Mouse (Mus musculus) embryonic facial prominence, embryonic 10.5 days (tissue): ENCODE measurements around the gene Bicral. TPM values are rescaled to one million over a fixed set of nuclear protein-coding genes. Genes with fewer than 3 reads are reported as not detected.
A peak's percentile ranks its signal among the peaks of the same experiment; 100 is the strongest.
"Not testable (repeated sequence)": the region's sequence is repeated elsewhere in the genome, so short reads cannot be mapped to it uniquely, and the experiment has no call there.

Source experiments
- DNase-seq: peaks from one replicate; pipeline ENCODE4 v3.0.0-alpha.2; 2017; ENCODE audit warnings: low spot score
- H3K27ac ChIP-seq: fragments of 300-500 bp; sonication (generic); replicated peaks from 2 replicates; pipeline ENCODE4 v1.5.1; 2016; ENCODE audit warnings: mild to moderate bottlenecking
- H3K27me3 ChIP-seq: fragments of 300-500 bp; sonication (generic); replicated peaks from 2 replicates; pipeline ENCODE4 v1.6.1; 2016; ENCODE audit warnings: low read depth, mild to moderate bottlenecking; ENCODE audit not compliant: poor library complexity, severe bottlenecking
- H3K36me3 ChIP-seq: fragments of 300-500 bp; sonication (generic); replicated peaks from 2 replicates; pipeline ENCODE4 v1.6.1; 2016; ENCODE audit warnings: mild to moderate bottlenecking, moderate library complexity
- H3K4me1 ChIP-seq: fragments of 300-500 bp; sonication (generic); 2 replicates; pipeline ENCODE4 v1.6.1; 2016
- H3K4me3 ChIP-seq: fragments of 300-500 bp; sonication (generic); 2 replicates; pipeline ENCODE4 v1.5.1; 2016; ENCODE audit warnings: mild to moderate bottlenecking, moderate library complexity
- H3K9me3 ChIP-seq: fragments of 300-500 bp; sonication (generic); 2 replicates; pipeline ENCODE4 v1.6.1; 2016; ENCODE audit warnings: mild to moderate bottlenecking
- WGBS: fragments of 180-500 bp; shearing (Covaris S2); methylation state at CpG from one replicate; pipeline ENCODE4 v1.1.7; 2016; 5-methylcytosine and 5-hydroxymethylcytosine counted together
- polyA plus RNA-seq: library from polyadenylated mRNA; unstranded; fragments of >200 nt; fragmentation: Nextera tagmentation; extraction: Ambion mirVana; gene quantifications from 2 replicates; pipeline ENCODE4 v1.2.1, GENCODE M21; 2016

The Bicral gene
- polyA plus RNA-seq, 1 experiment from 2014 or later = 3.0 TPM

GRCm38 (mm10) chr17:46852725-46853124 lies 5.6 kb downstream of the Bicral start:
- no peaks in the 10 kb centered on the region for H3K9me3 ChIP-seq
- WGBS = 46% methylated on average over 6 of the region's 6 CpGs
- peak overlapping the region; percentile 25; the same call in 1 of the 2 replicates for H3K4me3 ChIP-seq
- peak; percentile 58 for DNase-seq
- peaks cover 34% of the 10 kb centered on the region for H3K4me1 ChIP-seq
- no peaks in the 10 kb centered on the region for H3K27me3 ChIP-seq
- peak overlapping the region; percentile 59 for H3K27ac ChIP-seq
- peaks cover 5% of the 10 kb centered on the region; the same call in 1 of the 2 replicates for H3K36me3 ChIP-seq

GRCm38 (mm10) chr17:46847206-46847605 lies 11.1 kb downstream of the Bicral start:
- no peaks in the 10 kb centered on the region for H3K27me3 ChIP-seq
- 0 out of 2 replicates have a peak, but pooled peaks cover 7% of the 10 kb centered on the region for H3K4me1 ChIP-seq
- H3K27ac ChIP-seq = no peak overlapping the region
- no peak for DNase-seq
- 91% methylated on average over 7 of the region's 7 CpGs for WGBS
- H3K4me3 ChIP-seq = no peak overlapping the region
- H3K9me3 ChIP-seq = no peaks in the 10 kb centered on the region
- no peaks in the 10 kb centered on the region for H3K36me3 ChIP-seq

GRCm38 (mm10) chr17:46846573-46846972 lies 11.7 kb downstream of the Bicral start:
- not testable (repeated sequence) for H3K27ac ChIP-seq, H3K36me3 ChIP-seq, DNase-seq, H3K4me3 ChIP-seq, H3K4me1 ChIP-seq, H3K27me3 ChIP-seq, H3K9me3 ChIP-seq
- 95% methylated on average over 18 of the region's 18 CpGs for WGBS

GRCm38 (mm10) chr17:46845262-46845661 lies 13.0 kb downstream of the Bicral start:
- H3K4me3 ChIP-seq = no peak overlapping the region
- H3K27ac ChIP-seq = no peak overlapping the region
- 0 out of 2 replicates have a peak, but pooled peaks cover 7% of the 10 kb centered on the region for H3K4me1 ChIP-seq
- DNase-seq = no peak
- no peaks in the 10 kb centered on the region for H3K9me3 ChIP-seq
- no peaks in the 10 kb centered on the region for H3K27me3 ChIP-seq
- 85% methylated on average over 12 of the region's 12 CpGs for WGBS
- no peaks in the 10 kb centered on the region for H3K36me3 ChIP-seq

GRCm38 (mm10) chr17:46844811-46845210 lies 13.5 kb downstream of the Bicral start:
- no peak for DNase-seq
- no peak overlapping the region for H3K27ac ChIP-seq
- 79% methylated on average over 10 of the region's 10 CpGs for WGBS

GRCm38 (mm10) chr17:46843716-46844115 lies 14.6 kb downstream of the Bicral start:
- H3K9me3 ChIP-seq = no peaks in the 10 kb centered on the region
- WGBS = 85% methylated on average over 7 of the region's 7 CpGs
- no peak for DNase-seq

More at GRCm38 (mm10) chr17:46844811-46845210, 13.5 kb downstream of the Bicral start:
- no peaks in the 10 kb centered on the region for H3K9me3 ChIP-seq
- no peak overlapping the region for H3K4me3 ChIP-seq
- 0 out of 2 replicates have a peak, but pooled peaks cover 7% of the 10 kb centered on the region for H3K4me1 ChIP-seq
- H3K27me3 ChIP-seq = no peaks in the 10 kb centered on the region
- H3K36me3 ChIP-seq = 0 out of 2 replicates have a peak, but pooled peaks cover 2% of the 10 kb centered on the region

GRCm38 (mm10) chr17:46843022-46843421 lies 15.3 kb downstream of the Bicral start:
- 0 out of 2 replicates have a peak, but pooled peaks cover 5% of the 10 kb centered on the region for H3K36me3 ChIP-seq
- H3K4me1 ChIP-seq = no peaks in the 10 kb centered on the region
- H3K27me3 ChIP-seq = no peaks in the 10 kb centered on the region
- WGBS = 89% methylated on average over 2 of the region's 2 CpGs
- H3K9me3 ChIP-seq = no peaks in the 10 kb centered on the region
- no peak overlapping the region for H3K27ac ChIP-seq
- no peak overlapping the region for H3K4me3 ChIP-seq
- no peak for DNase-seq

More at GRCm38 (mm10) chr17:46843716-46844115, 14.6 kb downstream of the Bicral start:
- Histone ChIP-seq H3K4me3 (no peak overlapping the region), H3K36me3 (0 out of 2 replicates have a peak, but pooled peaks cover 5% of the 10 kb centered on the region), H3K27me3 (no peaks in the 10 kb centered on the region), H3K4me1 (0 out of 2 replicates have a peak, but pooled peaks cover 3% of the 10 kb centered on the region), H3K27ac (no peak overlapping the region)

- H3K27me3 ChIP-seq = no peaks in the 10 kb centered on the region
- H3K4me3 ChIP-seq = no peak overlapping the region
- H3K4me1 ChIP-seq = no peaks in the 10 kb centered on the region
- H3K27ac ChIP-seq = no peak overlapping the region
- no peaks in the 10 kb centered on the region for H3K9me3 ChIP-seq
- 0 out of 2 replicates have a peak, but pooled peaks cover 5% of the 10 kb centered on the region for H3K36me3 ChIP-seq
- WGBS = 89% methylated on average over 10 of the region's 10 CpGs
- no peak for DNase-seq
These were observed 17.8 kb downstream of the Bicral start for GRCm38 (mm10) chr17:46840304-46841010.

- Histone ChIP-seq H3K36me3 (0 out of 2 replicates have a peak, but pooled peaks cover 5% of the 10 kb centered on the region), H3K9me3 (no peaks in the 10 kb centered on the region), H3K4me1 (no peaks in the 10 kb centered on the region), H3K27ac (no peak overlapping the region), H3K27me3 (no peaks in the 10 kb centered on the region), H3K4me3 (no peak overlapping the region)
- DNase-seq = no peak
- 82% methylated on average over 7 of the region's 7 CpGs for WGBS
These were observed 19.8 kb downstream of the Bicral start for GRCm38 (mm10) chr17:46838396-46838920.

- no peaks in the 10 kb centered on the region for H3K4me1 ChIP-seq
- no peaks in the 10 kb centered on the region for H3K9me3 ChIP-seq
- WGBS = 85% methylated on average over 2 of the region's 2 CpGs
These were observed 20.4 kb downstream of the Bicral start for GRCm38 (mm10) chr17:46837897-46838296.

GRCm38 (mm10) chr17:46835093-46835715 lies 23.1 kb downstream of the Bicral start:
- Histone ChIP-seq H3K27ac (no peak overlapping the region), H3K4me1 (peaks cover 6% of the 10 kb centered on the region; the same call in 1 of the 2 replicates), H3K36me3 (0 out of 2 replicates have a peak, but pooled peaks cover 5% of the 10 kb centered on the region), H3K4me3 (no peak overlapping the region), H3K27me3 (no peaks in the 10 kb centered on the region), H3K9me3 (no peaks in the 10 kb centered on the region)
- DNase-seq = no peak
- 89% methylated on average over 6 of the region's 6 CpGs for WGBS

More at GRCm38 (mm10) chr17:46837897-46838296, 20.4 kb downstream of the Bicral start:
- H3K4me3 ChIP-seq = no peak overlapping the region
- no peak overlapping the region for H3K27ac ChIP-seq
- 0 out of 2 replicates have a peak, but pooled peaks cover 5% of the 10 kb centered on the region for H3K36me3 ChIP-seq
- no peaks in the 10 kb centered on the region for H3K27me3 ChIP-seq
- DNase-seq = no peak

- Histone ChIP-seq H3K4me3 (no peak overlapping the region), H3K4me1 (peaks cover 6% of the 10 kb centered on the region; the same call in 1 of the 2 replicates), H3K9me3 (no peaks in the 10 kb centered on the region), H3K36me3 (peaks cover 16% of the 10 kb centered on the region), H3K27ac (no peak overlapping the region), H3K27me3 (no peaks in the 10 kb centered on the region)
- 89% methylated on average over 4 of the region's 4 CpGs for WGBS
- DNase-seq = no peak
These were observed 25.3 kb downstream of the Bicral start for GRCm38 (mm10) chr17:46832981-46833305.
